Mouse (Mus musculus) urinary bladder, postnatal 10 days (tissue): ENCODE measurements around the gene Cyp11a1.

Experiments
- DNase-seq: peaks from one replicate; pipeline ENCODE4 v3.0.0; 2022; ENCODE audit warnings: low spot score

Gene Cyp11a1

GRCm38 (mm10) chr9:58009015-58009362 lies 2.8 kb downstream of the Cyp11a1 start:
- DNase-seq: no peak

GRCm38 (mm10) chr9:58009588-58009987 lies 3.4 kb downstream of the Cyp11a1 start:
- DNase-seq: no peak

GRCm38 (mm10) chr9:58011027-58011426 lies 4.8 kb downstream of the Cyp11a1 start:
- DNase-seq: no peak

- no peak for DNase-seq
These were observed 5.3 kb downstream of the Cyp11a1 start for GRCm38 (mm10) chr9:58011552-58011951.

- DNase-seq: no peak
These were observed 6.3 kb downstream of the Cyp11a1 start for GRCm38 (mm10) chr9:58012486-58012885.

GRCm38 (mm10) chr9:58012935-58013334 lies 6.7 kb downstream of the Cyp11a1 start:
- no peak for DNase-seq

- DNase-seq: no peak
These were observed 8.4 kb downstream of the Cyp11a1 start for GRCm38 (mm10) chr9:58014393-58015160.

- no peak for DNase-seq
These were observed 9.6 kb downstream of the Cyp11a1 start for GRCm38 (mm10) chr9:58015856-58016255.

GRCm38 (mm10) chr9:58016962-58017361 lies 10.8 kb downstream of the Cyp11a1 start:
- DNase-seq: no peak

- no peak for DNase-seq
These were observed 12.2 kb downstream of the Cyp11a1 start for GRCm38 (mm10) chr9:58018385-58018784.

- DNase-seq: no peak
These were observed 19.8 kb downstream of the Cyp11a1 start for GRCm38 (mm10) chr9:58025995-58026394.

- no peak for DNase-seq
These were observed 21.4 kb downstream of the Cyp11a1 start for GRCm38 (mm10) chr9:58027426-58028180.

GRCm38 (mm10) chr9:58028841-58029240 lies 22.6 kb downstream of the Cyp11a1 start:
- DNase-seq: no peak

- DNase-seq: no peak
These were observed 23.4 kb downstream of the Cyp11a1 start for GRCm38 (mm10) chr9:58029635-58030034.

- no peak for DNase-seq
These were observed 25.7 kb downstream of the Cyp11a1 start for GRCm38 (mm10) chr9:58031895-58032294.

GRCm38 (mm10) chr9:58035519-58035918 lies 29.3 kb downstream of the Cyp11a1 start:
- DNase-seq: no peak

- DNase-seq: no peak
These were observed 29.9 kb downstream of the Cyp11a1 start for GRCm38 (mm10) chr9:58035951-58036698.

- no peak for DNase-seq
These were observed 30.8 kb downstream of the Cyp11a1 start for GRCm38 (mm10) chr9:58036961-58037360.

GRCm38 (mm10) chr9:58038500-58039168 lies 32.4 kb downstream of the Cyp11a1 start:
- DNase-seq: peak; percentile 23

- no peak for DNase-seq
These were observed 34.8 kb downstream of the Cyp11a1 start for GRCm38 (mm10) chr9:58040977-58041376.

- DNase-seq: no peak
These were observed 36.2 kb downstream of the Cyp11a1 start for GRCm38 (mm10) chr9:58042391-58042790.

- no peak for DNase-seq
These were observed 37.3 kb downstream of the Cyp11a1 start for GRCm38 (mm10) chr9:58043496-58044017.
